Mouse (Mus musculus) embryo, embryonic 11 days (tissue): ENCODE data around the gene Gm5767.
"Not testable (repeated sequence)": the region's sequence is repeated elsewhere in the genome, so short reads cannot be mapped to it uniquely, and the experiment has no call there.

Experiments used
- DNase-seq: peaks from one replicate; pipeline ENCODE4 v3.0.0-alpha.2; 2015

Gene Gm5767

GRCm38 (mm10) chr16:8714851-8715250 is 34.3 kb downstream of the Gm5767 start:
- DNase-seq: no peak

GRCm38 (mm10) chr16:8715513-8716080 is 35.0 kb downstream of the Gm5767 start:
- peak; percentile 38 for DNase-seq

GRCm38 (mm10) chr16:8716300-8716699 is 35.7 kb downstream of the Gm5767 start:
- DNase-seq: no peak

- DNase-seq: peak; percentile 27
Measured at GRCm38 (mm10) chr16:8717744-8718143, 37.2 kb downstream of the Gm5767 start.

- DNase-seq: no peak
Measured at GRCm38 (mm10) chr16:8720447-8720846, 39.9 kb downstream of the Gm5767 start.

- DNase-seq: no peak
Measured at GRCm38 (mm10) chr16:8724031-8724430, 43.5 kb downstream of the Gm5767 start.

- no peak for DNase-seq
Measured at GRCm38 (mm10) chr16:8725807-8726206, 45.2 kb downstream of the Gm5767 start.

- DNase-seq: no peak
Measured at GRCm38 (mm10) chr16:8728111-8728748, 47.7 kb downstream of the Gm5767 start.

- no peak for DNase-seq
Measured at GRCm38 (mm10) chr16:8731630-8732029, 51.1 kb downstream of the Gm5767 start.

GRCm38 (mm10) chr16:8732450-8732849 is 51.9 kb downstream of the Gm5767 start:
- not testable (repeated sequence) for DNase-seq
